In genomic region chr9:96962714-96963113, GRCm38 (mm10) we compare ENCODE assay signal across 11 mouse cellular contexts. TPM values are rescaled to one million over a fixed set of nuclear protein-coding genes. Genes with fewer than 3 reads are reported as not detected.
DNase-seq lines count a peak whose midpoint lies in the region; ATAC-seq and TF ChIP-seq lines count a peak whose summit lies in the region.
"Had no signal": no experiment of that assay in that cellular context is flagged by ENCODE, and none has a peak within 500 bp of the region (broad histone marks: within the 10 kb centered on the region; RNA-seq: fewer than 3 reads in every experiment).

No protein-coding gene starts in this region.

- no peaks in the 10 kb centered on the region for H3K27me3 ChIP-seq in forebrain, embryonic 12.5 days
- H3K27me3 ChIP-seq in forebrain, embryonic 11.5 days (ENCODE audit: control insufficient read depth, insufficient read depth, low read length) = no peaks in the 10 kb centered on the region
- no peaks in the 10 kb centered on the region for H3K27me3 ChIP-seq in intestine, embryonic 15.5 days (replicated peaks)
- H3K27me3 ChIP-seq in intestine, postnatal 0 days (replicated peaks; ENCODE audit: control insufficient read depth, insufficient read depth, low read length) = no peaks in the 10 kb centered on the region
- no peaks in the 10 kb centered on the region for H3K27me3 ChIP-seq in midbrain, embryonic 13.5 days
- H3K27me3 ChIP-seq in midbrain, embryonic 16.5 days (ENCODE audit: control insufficient read depth, insufficient read depth, low read depth, low read length) = no peaks in the 10 kb centered on the region
- no peaks in the 10 kb centered on the region for H3K27me3 ChIP-seq in stomach, embryonic 16.5 days (ENCODE audit: control insufficient read depth, insufficient read depth, low read length)
- H3K27me3 ChIP-seq: forebrain, embryonic 13.5 days had no signal

- WGBS in forebrain, embryonic 12.5 days = 59% methylated on average over 8 of the region's 8 CpGs
- WGBS in forebrain, embryonic 11.5 days = 61% methylated on average over 8 of the region's 8 CpGs
- 61% methylated on average over 8 of the region's 8 CpGs for WGBS in intestine, embryonic 15.5 days
- 75% methylated on average over 8 of the region's 8 CpGs for WGBS in intestine, postnatal 0 days
- 45% methylated on average over 8 of the region's 8 CpGs for WGBS in midbrain, embryonic 13.5 days
- 42% methylated on average over 8 of the region's 8 CpGs for WGBS in midbrain, embryonic 16.5 days
- WGBS in stomach, embryonic 16.5 days = 61% methylated on average over 8 of the region's 8 CpGs

- no peak overlapping the region for H3K9ac ChIP-seq in forebrain, embryonic 12.5 days
- H3K9ac ChIP-seq in forebrain, embryonic 11.5 days (ENCODE audit: low read length) = no peak overlapping the region
- H3K9ac ChIP-seq in intestine, embryonic 15.5 days = no peak overlapping the region
- no peak overlapping the region for H3K9ac ChIP-seq in intestine, postnatal 0 days (ENCODE audit: low read depth, low read length)
- H3K9ac ChIP-seq in midbrain, embryonic 13.5 days (replicated peaks) = 0 out of 2 replicates have a peak overlapping the region, but pooled peaks have one; percentile 28
- H3K9ac ChIP-seq in midbrain, embryonic 16.5 days (ENCODE audit: low read depth, low read length) = no peak overlapping the region
- no peak overlapping the region for H3K9ac ChIP-seq in stomach, embryonic 16.5 days (ENCODE audit: low read length)
- H3K9ac ChIP-seq: forebrain, embryonic 13.5 days had no signal

- intact Hi-C loops in gastrocnemius, adult 2 months (cut with DNase I) = loop anchor here (5.0 kb wide), 1 partner anchor 200 kb away; no protein-coding TSS in a partner anchor

- H3K9me3 ChIP-seq in forebrain, embryonic 12.5 days = peaks cover 4% of the 10 kb centered on the region; the same call in 1 of the 2 replicates
- no peaks in the 10 kb centered on the region; the same call in 1 of the 2 replicates for H3K9me3 ChIP-seq in forebrain, embryonic 11.5 days (ENCODE audit: control insufficient read depth, low read length)
- H3K9me3 ChIP-seq in intestine, embryonic 15.5 days = no peaks in the 10 kb centered on the region
- no peaks in the 10 kb centered on the region for H3K9me3 ChIP-seq in intestine, postnatal 0 days (ENCODE audit: control insufficient read depth)
- H3K9me3 ChIP-seq in midbrain, embryonic 13.5 days = no peaks in the 10 kb centered on the region
- no peaks in the 10 kb centered on the region for H3K9me3 ChIP-seq in midbrain, embryonic 16.5 days (replicated peaks; ENCODE audit: control insufficient read depth, low read length, poor library complexity, severe bottlenecking)
- no peaks in the 10 kb centered on the region for H3K9me3 ChIP-seq in stomach, embryonic 16.5 days (replicated peaks; ENCODE audit: control insufficient read depth, low read length)

- H3K4me1 ChIP-seq in forebrain, embryonic 12.5 days = peaks cover 49% of the 10 kb centered on the region
- peaks cover 11% of the 10 kb centered on the region for H3K4me1 ChIP-seq in forebrain, embryonic 11.5 days (replicated peaks; ENCODE audit: control insufficient read depth, insufficient read depth, low read length)
- H3K4me1 ChIP-seq in intestine, embryonic 15.5 days (replicated peaks) = peaks cover 42% of the 10 kb centered on the region
- peaks cover 17% of the 10 kb centered on the region; the same call in 1 of the 2 replicates for H3K4me1 ChIP-seq in intestine, postnatal 0 days (replicated peaks; ENCODE audit: control insufficient read depth, insufficient read depth, low read length)
- peaks cover 51% of the 10 kb centered on the region for H3K4me1 ChIP-seq in midbrain, embryonic 13.5 days (replicated peaks)
- peaks cover 13% of the 10 kb centered on the region for H3K4me1 ChIP-seq in midbrain, embryonic 16.5 days (ENCODE audit: control insufficient read depth, insufficient read depth, low read length)
- H3K4me1 ChIP-seq in stomach, embryonic 16.5 days (ENCODE audit: control insufficient read depth, insufficient read depth, low read length) = peaks cover 3% of the 10 kb centered on the region; the same call in 1 of the 2 replicates

- no peak overlapping the region for H3K4me2 ChIP-seq in forebrain, embryonic 12.5 days
- no peak overlapping the region for H3K4me2 ChIP-seq in forebrain, embryonic 11.5 days (ENCODE audit: low read depth, low read length, severe bottlenecking)
- H3K4me2 ChIP-seq in intestine, embryonic 15.5 days (replicated peaks) = no peak overlapping the region
- no peak overlapping the region for H3K4me2 ChIP-seq in intestine, postnatal 0 days (replicated peaks; ENCODE audit: low read depth)
- no peak overlapping the region for H3K4me2 ChIP-seq in midbrain, embryonic 13.5 days (replicated peaks)
- no peak overlapping the region for H3K4me2 ChIP-seq in midbrain, embryonic 16.5 days (ENCODE audit: low read length)
- no peak overlapping the region for H3K4me2 ChIP-seq in stomach, embryonic 16.5 days (ENCODE audit: low read depth, low read length)
- H3K4me2 ChIP-seq: forebrain, embryonic 13.5 days had no signal

- H3K27ac ChIP-seq in forebrain, embryonic 12.5 days = 0 out of 2 replicates have a peak overlapping the region, but pooled peaks have one; percentile 53
- no peak overlapping the region for H3K27ac ChIP-seq in forebrain, embryonic 11.5 days (ENCODE audit: low read depth, low read length)
- H3K27ac ChIP-seq in intestine, embryonic 15.5 days = peak overlapping the region; percentile 48; the same call in 1 of the 2 replicates
- no peak overlapping the region for H3K27ac ChIP-seq in intestine, postnatal 0 days (ENCODE audit: low read depth, low read length)
- H3K27ac ChIP-seq in midbrain, embryonic 13.5 days = no peak overlapping the region
- no peak overlapping the region for H3K27ac ChIP-seq in midbrain, embryonic 16.5 days (ENCODE audit: low read length)
- no peak overlapping the region for H3K27ac ChIP-seq in stomach, embryonic 16.5 days (ENCODE audit: low read length)
- no peak overlapping the region for H3K27ac ChIP-seq in gastrocnemius, adult 2 months
- H3K27ac ChIP-seq: forebrain, embryonic 13.5 days had no signal

- no peak overlapping the region for H3K4me3 ChIP-seq in forebrain, embryonic 12.5 days (replicated peaks)
- no peak overlapping the region for H3K4me3 ChIP-seq in forebrain, embryonic 11.5 days (ENCODE audit: low read depth, low read length)
- H3K4me3 ChIP-seq in intestine, embryonic 15.5 days (replicated peaks) = no peak overlapping the region
- H3K4me3 ChIP-seq in intestine, postnatal 0 days (ENCODE audit: low read depth, low read length) = no peak overlapping the region
- H3K4me3 ChIP-seq in midbrain, embryonic 13.5 days (replicated peaks) = no peak overlapping the region
- no peak overlapping the region for H3K4me3 ChIP-seq in midbrain, embryonic 16.5 days (ENCODE audit: low read depth, low read length)
- no peak overlapping the region for H3K4me3 ChIP-seq in stomach, embryonic 16.5 days (replicated peaks; ENCODE audit: low read length)
- H3K4me3 ChIP-seq in gastrocnemius, adult 2 months = no peak overlapping the region
- H3K4me3 ChIP-seq: forebrain, embryonic 13.5 days had no signal

- DNase-seq in forebrain, embryonic 11.5 days (ENCODE audit: low spot score) = no peak
- no peak for DNase-seq in gastrocnemius, adult 2 months
- DNase-seq: adrenal gland, postnatal 25 days; gastrocnemius, postnatal 25 days had no signal

- TF ChIP-seq CTCF in intestine, postnatal 0 days (IDR thresholded peaks at IDR 0.05; ENCODE audit: low read depth) = no peak
- TF ChIP-seq CTCF in gastrocnemius, adult 2 months (IDR thresholded peaks at IDR 0.05) = no peak

- no peak for ATAC-seq in forebrain, embryonic 12.5 days (ENCODE audit: low FRiP score)
- ATAC-seq in forebrain, embryonic 11.5 days (replicated peaks; ENCODE audit: low FRiP score) = no peak
- no peak for ATAC-seq in intestine, embryonic 15.5 days
- ATAC-seq in intestine, postnatal 0 days = no peak
- no peak for ATAC-seq in midbrain, embryonic 13.5 days
- no peak for ATAC-seq in midbrain, embryonic 16.5 days
- 0 out of 2 replicates have a peak, but pooled peaks have one; percentile 8 for ATAC-seq in stomach, embryonic 16.5 days (ENCODE audit: insufficient read depth, low FRiP score)
- ATAC-seq: forebrain, embryonic 13.5 days had no signal

- H3K36me3 ChIP-seq in forebrain, embryonic 12.5 days (replicated peaks) = peaks cover 18% of the 10 kb centered on the region
- H3K36me3 ChIP-seq in forebrain, embryonic 11.5 days (ENCODE audit: control insufficient read depth, insufficient read depth, low read length) = no peaks in the 10 kb centered on the region
- H3K36me3 ChIP-seq in intestine, embryonic 15.5 days = no peaks in the 10 kb centered on the region
- H3K36me3 ChIP-seq in intestine, postnatal 0 days (ENCODE audit: control insufficient read depth, insufficient read depth) = no peaks in the 10 kb centered on the region
- H3K36me3 ChIP-seq in midbrain, embryonic 13.5 days = 0 out of 2 replicates have a peak, but pooled peaks cover 3% of the 10 kb centered on the region
- no peaks in the 10 kb centered on the region for H3K36me3 ChIP-seq in midbrain, embryonic 16.5 days (ENCODE audit: control insufficient read depth, insufficient read depth, low read length)
- no peaks in the 10 kb centered on the region for H3K36me3 ChIP-seq in stomach, embryonic 16.5 days (ENCODE audit: control insufficient read depth, insufficient read depth, low read length)

RNA-seq across cellular contexts. Expression of gene Spsb4, which starts 55.9 kb away (rescaled TPM):
- polyA plus RNA-seq in forebrain, embryonic 12.5 days (2016; fragmentation: Nextera tagmentation; extraction: Ambion mirVana) = 81.1 and 81.2 TPM in 2 replicates
- 81.8 and 84.6 TPM in 2 replicates for polyA plus RNA-seq in forebrain, embryonic 11.5 days (2014; fragmentation: Nextera tagmentation; extraction: Ambion mirVana)
- 29.3 and 29.9 TPM in 2 replicates for polyA plus RNA-seq in intestine, embryonic 15.5 days (2015; fragmentation: Nextera tagmentation; extraction: Ambion mirVana)
- polyA plus RNA-seq in intestine, postnatal 0 days (2015; fragmentation: Nextera tagmentation; extraction: Ambion mirVana) = 23.4 and 25.0 TPM in 2 replicates
- 64.2 and 64.9 TPM in 2 replicates for polyA plus RNA-seq in midbrain, embryonic 13.5 days (2015; fragmentation: Nextera tagmentation; extraction: Ambion mirVana)
- 23.5 and 28.3 TPM in 2 replicates for polyA plus RNA-seq in midbrain, embryonic 16.5 days (2015; fragmentation: Nextera tagmentation; extraction: Ambion mirVana)
- 12.1 and 14.2 TPM in 2 replicates for polyA plus RNA-seq in stomach, embryonic 16.5 days (2015; fragmentation: Nextera tagmentation; extraction: Ambion mirVana)
- total RNA-seq in gastrocnemius, adult 2 months (2021) = 1 to 10 TPM in 1 of 2 experiments, under 1 TPM in 1; 0.94 to 2.3 TPM

Comparison
In these comparisons a context has a peak if more than half of its experiments do, and no peak if none do; other contexts are left out.
1. H3K27ac ChIP-seq: peak in forebrain, embryonic 12.5 days (single experiment) and intestine, embryonic 15.5 days (single experiment); none in forebrain, embryonic 11.5 days (single experiment), intestine, postnatal 0 days (single experiment), midbrain, embryonic 13.5 days (single experiment), midbrain, embryonic 16.5 days (single experiment), stomach, embryonic 16.5 days (single experiment) and gastrocnemius, adult 2 months (single experiment).